Mouse (Mus musculus) kidney, embryonic 16.5 days (tissue): ENCODE results near the gene Myo9a. TPM values are rescaled to one million over a fixed set of nuclear protein-coding genes. Genes with fewer than 3 reads are reported as not detected.
"Not testable (repeated sequence)": the region's sequence is repeated elsewhere in the genome, so short reads cannot be mapped to it uniquely, and the experiment has no call there.

Source experiments
- ATAC-seq: fragments of 200-750 bp; cut with Nextera tagmentation; 2 replicates; pipeline ENCODE4 v1.8.0; 2017; ENCODE audit warnings: moderate TSS enrichment; ENCODE audit not compliant: low FRiP score, low TSS enrichment
- H3K27ac ChIP-seq: fragments of 300-500 bp; sonication (generic); 2 replicates; pipeline ENCODE4 v1.5.1; 2014; ENCODE audit warnings: low read length
- H3K27me3 ChIP-seq: fragments of 300-500 bp; sonication (generic); 2 replicates; pipeline ENCODE4 v1.6.1; 2014; ENCODE audit warnings: low read length, control low read depth, mixed read lengths; ENCODE audit not compliant: insufficient read depth
- H3K36me3 ChIP-seq: fragments of 300-500 bp; sonication (generic); 2 replicates; pipeline ENCODE4 v1.6.1; 2014; ENCODE audit warnings: low read length, control low read depth, mixed read lengths; ENCODE audit not compliant: insufficient read depth
- H3K4me1 ChIP-seq: fragments of 300-500 bp; sonication (generic); 2 replicates; pipeline ENCODE4 v1.6.1; 2014; ENCODE audit warnings: low read length, control low read depth, mixed read lengths; ENCODE audit not compliant: insufficient read depth
- H3K4me2 ChIP-seq: fragments of 300-500 bp; sonication (generic); replicated peaks from 2 replicates; pipeline ENCODE4 v1.6.1; 2014; ENCODE audit warnings: low read depth, low read length
- H3K4me3 ChIP-seq: fragments of 300-500 bp; sonication (generic); 2 replicates; pipeline ENCODE4 v1.5.1; 2014; ENCODE audit warnings: mild to moderate bottlenecking, low read length
- H3K9ac ChIP-seq: fragments of 300-500 bp; sonication (generic); replicated peaks from 2 replicates; pipeline ENCODE4 v1.6.1; 2014; ENCODE audit warnings: low read length
- H3K9me3 ChIP-seq: fragments of 300-500 bp; sonication (generic); 2 replicates; pipeline ENCODE4 v1.6.1; 2016; ENCODE audit warnings: low read length, control low read depth
- WGBS: fragments of 180-500 bp; shearing (Covaris S2); extraction: QIAGEN DNeasy Blood & Tissue Kit; methylation state at CpG from one replicate; pipeline ENCODE4 v1.1.7; 2014; 5-methylcytosine and 5-hydroxymethylcytosine counted together
- polyA plus RNA-seq: library from polyadenylated mRNA; unstranded; fragments of >200 nt; fragmentation: Nextera tagmentation; extraction: Ambion mirVana; gene quantifications from 2 replicates; pipeline ENCODE4 v1.2.1, GENCODE M21; 2015

Myo9a gene
- polyA plus RNA-seq, 1 experiment from 2014 or later = 18.2 TPM

- 32% methylated on average over 12 of the region's 12 CpGs for WGBS
- H3K36me3 ChIP-seq = no peaks in the 10 kb centered on the region
- peak overlapping the region; percentile 71 for H3K4me3 ChIP-seq
Observed at GRCm38 (mm10) chr9:59749581-59750265, 973 bp upstream of the Myo9a start.

GRCm38 (mm10) chr9:59751066-59751581, 428 bp downstream of the Myo9a start:
- peak; percentile 94 for ATAC-seq
- Histone ChIP-seq H3K4me3 (peak overlapping the region; percentile 71), H3K36me3 (no peaks in the 10 kb centered on the region), H3K27me3 (no peaks in the 10 kb centered on the region), H3K9me3 (no peaks in the 10 kb centered on the region), H3K4me2 (peak overlapping the region; percentile 87), H3K4me1 (peaks cover 23% of the 10 kb centered on the region), H3K9ac (peak overlapping the region; percentile 75), H3K27ac (peak overlapping the region; percentile 95)
- WGBS = under 1% methylated on average over 40 of the region's 49 CpGs

More at GRCm38 (mm10) chr9:59749581-59750265, 973 bp upstream of the Myo9a start:
- Histone ChIP-seq H3K9ac (peak overlapping the region; percentile 79), H3K4me2 (peak overlapping the region; percentile 75), H3K27ac (peak overlapping the region; percentile 94), H3K4me1 (peaks cover 21% of the 10 kb centered on the region), H3K27me3 (no peaks in the 10 kb centered on the region), H3K9me3 (no peaks in the 10 kb centered on the region)
- no peak for ATAC-seq

GRCm38 (mm10) chr9:59751966-59752365, 1.3 kb downstream of the Myo9a start:
- Histone ChIP-seq H3K9me3 (no peaks in the 10 kb centered on the region), H3K4me3 (peak overlapping the region; percentile 71), H3K27me3 (no peaks in the 10 kb centered on the region), H3K4me2 (peak overlapping the region; percentile 87), H3K4me1 (peaks cover 23% of the 10 kb centered on the region), H3K36me3 (no peaks in the 10 kb centered on the region), H3K27ac (peak overlapping the region; percentile 95), H3K9ac (peak overlapping the region; percentile 75)
- WGBS = 2% methylated on average over 2 of the region's 2 CpGs
- ATAC-seq = no peak

DNA sequence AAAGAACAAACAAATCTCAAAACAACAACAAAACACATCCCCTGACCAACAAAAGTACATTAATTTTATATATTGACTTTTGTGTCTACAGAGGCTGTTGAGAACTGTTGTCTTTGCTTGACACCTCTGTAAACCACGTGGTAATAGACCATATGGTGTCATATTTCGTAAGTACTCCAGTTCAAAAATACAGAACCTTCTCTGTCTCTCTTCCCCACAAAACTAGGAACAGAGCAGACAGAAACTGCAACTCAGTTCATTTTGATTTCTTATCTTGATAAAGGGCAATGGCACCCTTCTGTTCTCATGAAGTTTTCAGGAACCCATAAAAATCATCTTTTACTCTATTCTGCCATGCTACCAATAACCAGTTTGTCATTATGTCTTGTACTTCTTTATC, 4.5 kb downstream of the Myo9a start:
- no peaks in the 10 kb centered on the region for H3K9me3 ChIP-seq
- ATAC-seq = no peak
- no peaks in the 10 kb centered on the region for H3K27me3 ChIP-seq
- no peaks in the 10 kb centered on the region for H3K36me3 ChIP-seq
- no peak overlapping the region for H3K4me2 ChIP-seq
- no peak overlapping the region for H3K4me3 ChIP-seq
- H3K4me1 ChIP-seq = peaks cover 12% of the 10 kb centered on the region; the same call in 1 of the 2 replicates
- 50% methylated on average over 2 of the region's 2 CpGs for WGBS
- H3K9ac ChIP-seq = no peak overlapping the region
- no peak overlapping the region for H3K27ac ChIP-seq

DNA sequence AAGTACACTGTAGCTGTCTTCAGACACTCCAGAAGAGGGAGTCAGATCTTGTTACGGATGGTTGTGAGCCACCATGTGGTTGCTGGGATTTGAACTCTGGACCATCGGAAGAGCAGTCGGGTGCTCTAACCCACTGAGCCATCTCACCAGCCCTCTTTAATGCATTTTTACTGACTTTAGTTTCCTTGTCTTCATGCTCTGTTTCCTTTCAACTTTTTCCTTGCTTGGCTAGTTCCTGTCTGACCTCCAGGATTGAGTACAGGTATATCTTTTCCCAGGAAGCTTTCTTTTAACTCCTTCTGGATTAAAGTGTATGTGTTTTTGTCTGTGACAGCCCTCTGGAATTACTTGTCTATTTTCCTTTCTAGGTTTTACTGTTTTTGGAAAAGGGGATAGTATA, 6.3 kb downstream of the Myo9a start:
- H3K4me3 ChIP-seq, H3K27me3 ChIP-seq, H3K27ac ChIP-seq, H3K9ac ChIP-seq, H3K4me2 ChIP-seq, H3K36me3 ChIP-seq, H3K9me3 ChIP-seq, H3K4me1 ChIP-seq: not testable (repeated sequence)
- 45% methylated on average over 2 of the region's 3 CpGs for WGBS
- peak; percentile 46; the same call in 1 of the 2 replicates for ATAC-seq

DNA sequence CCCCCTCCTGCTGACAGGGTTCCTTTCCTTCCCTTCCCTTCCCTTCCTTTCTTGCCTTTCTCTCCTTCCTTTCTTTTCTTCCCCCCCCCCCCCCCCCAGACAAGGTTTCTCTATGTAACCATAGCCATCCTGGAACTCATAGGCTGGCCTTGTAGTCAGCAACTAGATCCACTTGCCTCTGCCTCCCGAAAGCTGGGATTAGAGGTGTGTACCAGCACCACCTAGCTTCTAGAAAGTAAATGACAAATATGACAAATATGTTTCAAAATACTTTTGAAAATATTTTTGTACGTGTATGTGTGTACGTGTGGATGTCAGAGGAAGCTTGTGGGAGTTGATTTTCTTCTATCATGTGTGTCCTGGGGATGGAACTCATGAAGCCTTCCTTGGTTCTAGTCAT, 9.8 kb downstream of the Myo9a start:
- no peak for ATAC-seq
- Histone ChIP-seq H3K36me3 (no peaks in the 10 kb centered on the region), H3K4me2 (no peak overlapping the region), H3K4me3 (no peak overlapping the region), H3K9me3 (no peaks in the 10 kb centered on the region), H3K4me1 (peaks cover 5% of the 10 kb centered on the region; the same call in 1 of the 2 replicates), H3K9ac (no peak overlapping the region), H3K27ac (no peak overlapping the region), H3K27me3 (no peaks in the 10 kb centered on the region)
- 76% methylated on average over 3 of the region's 3 CpGs for WGBS

DNA sequence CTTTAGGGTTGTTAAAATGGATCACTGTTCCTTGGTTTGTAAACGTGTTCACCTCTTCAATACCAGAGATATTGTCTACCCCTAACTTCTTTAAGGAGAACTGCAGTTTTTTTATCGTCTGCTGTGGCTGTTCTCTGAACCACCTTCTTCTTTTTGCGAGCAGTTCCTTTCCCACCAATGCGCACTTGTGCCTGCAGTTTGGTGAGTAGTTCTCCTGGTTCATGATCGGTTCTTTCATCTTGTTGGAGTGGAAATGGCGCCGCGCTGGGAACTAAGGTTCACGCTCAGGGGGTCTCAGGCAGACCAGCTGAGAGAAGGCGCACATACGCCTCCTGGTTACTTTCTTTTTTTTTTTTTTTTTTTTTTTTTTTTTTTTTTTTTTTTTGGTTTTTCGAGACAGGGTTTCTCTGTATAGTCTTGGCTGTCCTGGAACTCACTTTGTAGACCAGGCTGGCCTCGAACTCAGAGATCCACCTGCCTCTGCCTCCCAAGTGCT, 16.3 kb downstream of the Myo9a start:
- ATAC-seq, H3K4me2 ChIP-seq, H3K9me3 ChIP-seq, H3K4me1 ChIP-seq, H3K27me3 ChIP-seq, H3K9ac ChIP-seq, H3K36me3 ChIP-seq, H3K4me3 ChIP-seq, H3K27ac ChIP-seq: not testable (repeated sequence)
- 89% methylated on average over 12 of the region's 13 CpGs for WGBS

- not testable (repeated sequence) for H3K9ac ChIP-seq
- 87% methylated on average over 3 of the region's 3 CpGs for WGBS
Observed at GRCm38 (mm10) chr9:59806046-59806774, 55.5 kb downstream of the Myo9a start.

GRCm38 (mm10) chr9:59884551-59884950, 133.9 kb downstream of the Myo9a start:
- ATAC-seq = no peak
- Histone ChIP-seq H3K9ac (no peak overlapping the region), H3K4me2 (no peak overlapping the region), H3K27ac (no peak overlapping the region), H3K27me3 (no peaks in the 10 kb centered on the region), H3K4me3 (no peak overlapping the region), H3K9me3 (no peaks in the 10 kb centered on the region), H3K36me3 (peaks cover 9% of the 10 kb centered on the region; the same call in 1 of the 2 replicates), H3K4me1 (no peaks in the 10 kb centered on the region)

More at GRCm38 (mm10) chr9:59806046-59806774, 55.5 kb downstream of the Myo9a start:
- not testable (repeated sequence) for ATAC-seq, H3K9me3 ChIP-seq, H3K4me2 ChIP-seq, H3K27me3 ChIP-seq, H3K4me3 ChIP-seq, H3K27ac ChIP-seq, H3K4me1 ChIP-seq
- H3K36me3 ChIP-seq = peaks cover 20% of the 10 kb centered on the region

DNA sequence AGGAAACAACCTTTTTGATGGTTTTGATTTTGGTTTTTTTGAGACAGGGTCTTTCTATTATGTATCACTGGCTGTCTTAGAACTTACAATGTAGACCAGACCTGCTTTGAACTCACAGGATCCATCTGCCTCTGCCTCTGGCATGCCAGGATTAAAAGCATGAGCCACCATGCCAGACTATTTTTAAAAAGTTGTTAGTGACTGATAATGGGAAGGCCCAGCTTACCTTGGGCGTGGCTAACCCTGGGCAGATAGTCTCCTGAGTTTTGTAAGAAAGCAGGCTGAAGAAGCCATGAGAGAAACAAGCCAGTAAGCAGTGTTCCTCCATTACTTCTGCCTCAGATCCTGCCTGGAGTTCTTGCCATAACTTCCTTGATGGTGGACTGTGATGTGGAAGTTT, 152.7 kb downstream of the Myo9a start:
- H3K9me3 ChIP-seq = no peaks in the 10 kb centered on the region
- H3K36me3 ChIP-seq = peaks cover 13% of the 10 kb centered on the region; the same call in 1 of the 2 replicates
- H3K27ac ChIP-seq = no peak overlapping the region
- H3K4me3 ChIP-seq = no peak overlapping the region
- H3K27me3 ChIP-seq = no peaks in the 10 kb centered on the region
- WGBS = 85% methylated on average over 1 of the region's 1 CpGs
- no peaks in the 10 kb centered on the region for H3K4me1 ChIP-seq
- H3K4me2 ChIP-seq = no peak overlapping the region
- no peak overlapping the region for H3K9ac ChIP-seq
- ATAC-seq = no peak
